Mouse (Mus musculus): Measurements from ENCODE around the gene Adcy1. TPM values are rescaled to one million over a fixed set of nuclear protein-coding genes. Genes with fewer than 3 reads are reported as not detected.

Adcy1 gene
- polyA plus RNA-seq, 1 experiment from 2014 or later: 0.96 TPM

DNA sequence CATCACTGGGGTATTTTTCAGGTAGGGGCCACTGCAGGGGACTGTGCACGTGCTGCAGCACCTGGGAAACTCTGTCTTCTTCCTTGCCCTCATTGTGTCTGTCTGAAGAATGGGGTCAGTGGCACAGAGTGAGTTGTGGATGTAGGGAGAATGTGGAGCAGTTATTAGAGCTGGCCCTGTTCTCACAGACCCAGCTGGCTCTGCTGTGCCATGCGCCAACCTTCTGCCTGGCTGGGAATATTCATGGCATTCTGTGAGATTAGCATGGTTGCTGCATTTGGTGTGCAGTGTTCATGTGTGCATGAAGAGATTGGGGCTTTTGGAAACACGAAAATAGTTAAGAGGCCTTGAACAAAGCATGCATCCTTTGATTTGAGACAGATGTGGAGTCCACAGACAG is 10.3 kb downstream of the Adcy1 start:
- no peak for ATAC-seq
- Histone ChIP-seq H3K4me1 (replicated peaks) (no peaks in the 10 kb centered on the region), H3K9me3 (no peaks in the 10 kb centered on the region), H3K4me2 (replicated peaks) (no peak overlapping the region), H3K9ac (no peak overlapping the region), H3K36me3 (no peaks in the 10 kb centered on the region), H3K27ac (no peak overlapping the region), H3K4me3 (replicated peaks) (no peak overlapping the region), H3K27me3 (replicated peaks) (no peaks in the 10 kb centered on the region)
- 86% methylated on average over 3 of the region's 3 CpGs for WGBS

DNA sequence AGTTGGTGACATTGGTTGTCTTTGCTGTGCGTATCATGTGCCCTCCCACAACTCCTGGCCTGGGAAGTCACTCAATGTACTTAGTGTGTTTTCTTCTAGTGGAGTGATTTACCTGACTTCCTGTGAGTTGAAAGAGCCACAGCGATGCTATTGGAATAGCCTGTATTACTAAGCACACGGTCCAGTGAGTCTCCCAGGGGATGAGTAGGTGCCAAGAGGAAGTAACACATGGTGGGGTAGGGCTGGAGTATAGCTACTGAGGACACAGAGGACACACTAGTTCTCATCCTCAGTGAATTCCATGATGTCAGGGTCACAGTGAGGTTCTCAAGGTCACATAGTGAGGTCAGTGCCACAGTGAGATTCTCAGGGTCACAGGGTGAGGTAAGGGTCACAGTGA is 13.2 kb downstream of the Adcy1 start:
- Histone ChIP-seq H3K27me3 (replicated peaks) (no peaks in the 10 kb centered on the region), H3K9me3 (no peaks in the 10 kb centered on the region), H3K9ac (no peak overlapping the region), H3K4me1 (replicated peaks) (no peaks in the 10 kb centered on the region), H3K27ac (no peak overlapping the region), H3K4me3 (replicated peaks) (no peak overlapping the region), H3K4me2 (replicated peaks) (no peak overlapping the region), H3K36me3 (no peaks in the 10 kb centered on the region)
- 78% methylated on average over 3 of the region's 3 CpGs for WGBS
- ATAC-seq: no peak

DNA sequence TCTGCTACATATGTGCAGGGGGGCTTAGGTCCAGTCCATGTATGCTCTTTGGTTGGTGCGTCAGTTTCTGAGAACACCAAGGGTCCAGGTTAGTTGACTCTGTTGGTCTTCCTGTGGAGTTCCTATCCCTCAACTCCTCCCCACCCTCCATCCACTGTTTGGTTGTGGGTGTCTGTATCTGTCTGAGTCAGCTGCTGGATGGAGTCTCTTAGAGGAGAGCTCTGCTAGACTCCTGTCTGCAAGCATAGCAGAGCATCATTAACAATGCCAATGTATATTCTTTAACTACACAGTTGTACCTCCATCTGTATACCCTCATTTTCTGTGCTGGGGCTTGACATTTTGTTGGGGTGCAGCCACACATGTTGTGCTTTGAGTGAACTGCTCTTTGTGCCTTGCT is 18.6 kb downstream of the Adcy1 start:
- no peak overlapping the region for H3K4me3 ChIP-seq (replicated peaks)
- H3K9me3 ChIP-seq: no peaks in the 10 kb centered on the region
- no peaks in the 10 kb centered on the region for H3K27me3 ChIP-seq (replicated peaks)
- no peak overlapping the region for H3K27ac ChIP-seq
- WGBS: 96% methylated on average over 1 of the region's 1 CpGs
- H3K9ac ChIP-seq: no peak overlapping the region
- no peaks in the 10 kb centered on the region for H3K36me3 ChIP-seq
- no peak for ATAC-seq
- no peak overlapping the region for H3K4me2 ChIP-seq (replicated peaks)
- no peaks in the 10 kb centered on the region for H3K4me1 ChIP-seq (replicated peaks)

DNA sequence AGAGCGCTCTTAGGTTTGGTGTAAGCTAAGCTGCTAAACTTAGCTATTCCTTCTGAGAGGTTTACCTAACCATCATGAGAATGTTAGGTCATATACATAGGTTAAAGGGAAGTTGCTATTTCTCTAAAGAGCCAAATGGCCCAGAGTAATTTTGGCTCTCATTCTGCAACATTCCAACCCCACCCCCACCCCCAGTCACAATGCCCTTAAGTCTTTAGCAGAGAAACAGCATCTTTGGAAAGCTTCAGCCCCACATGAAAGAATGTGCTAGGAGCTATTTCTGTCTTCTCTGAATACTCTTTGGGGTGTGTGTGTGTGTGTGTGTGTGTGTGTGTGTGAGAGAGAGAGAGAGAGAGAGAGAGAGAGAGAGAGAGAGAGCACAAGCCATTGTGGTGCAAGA is 20.6 kb downstream of the Adcy1 start:
- Histone ChIP-seq H3K27ac (no peak overlapping the region), H3K4me1 (replicated peaks) (no peaks in the 10 kb centered on the region), H3K4me3 (replicated peaks) (no peak overlapping the region), H3K4me2 (replicated peaks) (no peak overlapping the region), H3K36me3 (no peaks in the 10 kb centered on the region), H3K9me3 (no peaks in the 10 kb centered on the region), H3K27me3 (replicated peaks) (no peaks in the 10 kb centered on the region), H3K9ac (no peak overlapping the region)
- WGBS: 95% methylated on average over 1 of the region's 1 CpGs
- no peak for ATAC-seq

DNA sequence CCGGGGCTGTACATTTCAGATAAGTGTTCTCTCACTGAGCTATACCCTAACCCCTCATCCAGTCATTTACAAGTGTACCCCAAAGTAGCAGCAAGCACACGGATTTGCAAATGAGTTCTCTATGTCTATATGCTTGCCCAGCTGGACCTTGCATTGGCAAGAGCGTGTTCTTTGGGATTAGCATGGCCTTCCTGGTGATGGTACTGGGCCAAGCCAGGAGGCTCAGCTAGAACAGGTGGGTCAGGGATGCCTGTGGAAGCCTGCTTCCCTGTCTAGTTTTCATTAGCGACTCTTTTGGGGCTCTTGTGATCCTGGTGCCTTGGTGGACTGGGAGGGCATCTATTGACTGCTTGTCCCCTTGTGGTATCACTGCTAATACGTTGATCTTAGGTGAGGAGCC is 21.9 kb downstream of the Adcy1 start:
- ATAC-seq: no peak
- Histone ChIP-seq H3K9ac (no peak overlapping the region), H3K27ac (no peak overlapping the region), H3K4me2 (replicated peaks) (no peak overlapping the region), H3K4me1 (replicated peaks) (no peaks in the 10 kb centered on the region), H3K27me3 (replicated peaks) (no peaks in the 10 kb centered on the region), H3K36me3 (no peaks in the 10 kb centered on the region), H3K4me3 (replicated peaks) (no peak overlapping the region), H3K9me3 (no peaks in the 10 kb centered on the region)
- WGBS: 89% methylated on average over 5 of the region's 5 CpGs

DNA sequence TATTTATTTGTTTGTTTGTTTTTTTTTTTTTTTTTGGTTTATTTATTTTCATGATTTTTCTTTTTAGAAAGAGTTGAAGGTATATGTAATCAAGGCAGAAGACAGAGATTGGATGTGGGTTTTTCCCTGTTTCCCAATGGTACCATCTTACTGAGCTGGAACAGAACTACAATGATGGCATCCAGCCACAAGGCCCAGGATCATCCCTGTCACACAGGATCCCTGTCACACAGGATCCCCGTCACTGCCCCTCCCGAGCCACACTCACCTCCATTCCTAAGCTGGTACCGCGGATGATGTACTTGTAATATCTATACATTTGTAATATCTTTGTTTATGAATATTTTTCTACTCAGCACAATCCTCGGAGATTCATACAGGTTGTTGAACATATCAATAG is 27.8 kb downstream of the Adcy1 start:
- Histone ChIP-seq H3K4me2 (replicated peaks) (no peak overlapping the region), H3K27ac (no peak overlapping the region), H3K27me3 (replicated peaks) (no peaks in the 10 kb centered on the region), H3K4me3 (replicated peaks) (no peak overlapping the region), H3K36me3 (no peaks in the 10 kb centered on the region), H3K9ac (no peak overlapping the region), H3K4me1 (replicated peaks) (no peaks in the 10 kb centered on the region), H3K9me3 (no peaks in the 10 kb centered on the region)
- no peak for ATAC-seq
- 90% methylated on average over 5 of the region's 5 CpGs for WGBS

DNA sequence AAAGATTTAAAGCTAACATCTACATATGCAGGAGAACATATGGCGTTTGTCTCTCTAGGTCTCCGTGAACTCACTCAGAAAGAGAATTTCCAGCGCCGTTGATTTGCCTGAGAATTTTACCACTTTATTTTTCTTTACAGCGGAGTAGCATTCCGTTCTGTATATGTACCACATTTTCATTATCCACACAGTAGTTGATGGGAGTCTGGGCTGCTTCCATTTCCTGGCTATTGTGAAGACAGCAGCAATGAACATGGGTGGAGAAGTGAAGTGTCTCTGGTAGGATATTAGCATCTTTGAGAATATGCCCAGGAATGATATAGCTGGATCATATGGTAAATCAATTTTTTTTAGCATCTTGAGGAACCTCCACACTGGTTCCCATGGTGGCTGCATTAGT is 31.6 kb downstream of the Adcy1 start:
- H3K27ac ChIP-seq: no peak overlapping the region
- H3K9ac ChIP-seq: no peak overlapping the region
- 88% methylated on average over 6 of the region's 6 CpGs for WGBS
- no peaks in the 10 kb centered on the region for H3K9me3 ChIP-seq
- H3K4me1 ChIP-seq (replicated peaks): no peaks in the 10 kb centered on the region
- no peaks in the 10 kb centered on the region for H3K36me3 ChIP-seq
- H3K27me3 ChIP-seq (replicated peaks): no peaks in the 10 kb centered on the region
- ATAC-seq: no peak
- H3K4me3 ChIP-seq (replicated peaks): no peak overlapping the region
- H3K4me2 ChIP-seq (replicated peaks): no peak overlapping the region

DNA sequence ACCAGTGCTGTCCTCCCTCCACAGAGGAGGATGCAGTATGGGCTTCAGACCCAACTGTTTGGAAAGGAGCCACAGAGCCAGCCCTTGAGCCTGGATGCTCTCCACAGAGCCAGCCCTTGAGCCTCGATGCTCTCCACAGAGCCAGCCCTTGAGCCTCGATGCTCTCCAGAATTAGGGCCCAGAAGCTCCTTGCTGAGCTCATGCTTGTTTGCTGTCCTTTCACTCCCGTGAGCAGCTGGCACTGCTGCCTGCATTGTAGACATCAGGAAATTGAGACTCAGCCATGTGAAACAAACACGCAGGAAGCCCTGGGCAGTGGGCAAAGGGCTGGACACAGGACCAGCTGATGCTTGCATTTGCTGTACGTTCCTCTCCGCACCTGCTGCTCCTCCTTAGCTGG is 38.4 kb downstream of the Adcy1 start:
- Histone ChIP-seq H3K27ac (no peak overlapping the region), H3K9me3 (no peaks in the 10 kb centered on the region), H3K9ac (no peak overlapping the region), H3K4me2 (replicated peaks) (no peak overlapping the region), H3K36me3 (no peaks in the 10 kb centered on the region), H3K4me1 (replicated peaks) (no peaks in the 10 kb centered on the region), H3K4me3 (replicated peaks) (no peak overlapping the region), H3K27me3 (replicated peaks) (no peaks in the 10 kb centered on the region)
- WGBS: 76% methylated on average over 6 of the region's 6 CpGs
- no peak for ATAC-seq

DNA sequence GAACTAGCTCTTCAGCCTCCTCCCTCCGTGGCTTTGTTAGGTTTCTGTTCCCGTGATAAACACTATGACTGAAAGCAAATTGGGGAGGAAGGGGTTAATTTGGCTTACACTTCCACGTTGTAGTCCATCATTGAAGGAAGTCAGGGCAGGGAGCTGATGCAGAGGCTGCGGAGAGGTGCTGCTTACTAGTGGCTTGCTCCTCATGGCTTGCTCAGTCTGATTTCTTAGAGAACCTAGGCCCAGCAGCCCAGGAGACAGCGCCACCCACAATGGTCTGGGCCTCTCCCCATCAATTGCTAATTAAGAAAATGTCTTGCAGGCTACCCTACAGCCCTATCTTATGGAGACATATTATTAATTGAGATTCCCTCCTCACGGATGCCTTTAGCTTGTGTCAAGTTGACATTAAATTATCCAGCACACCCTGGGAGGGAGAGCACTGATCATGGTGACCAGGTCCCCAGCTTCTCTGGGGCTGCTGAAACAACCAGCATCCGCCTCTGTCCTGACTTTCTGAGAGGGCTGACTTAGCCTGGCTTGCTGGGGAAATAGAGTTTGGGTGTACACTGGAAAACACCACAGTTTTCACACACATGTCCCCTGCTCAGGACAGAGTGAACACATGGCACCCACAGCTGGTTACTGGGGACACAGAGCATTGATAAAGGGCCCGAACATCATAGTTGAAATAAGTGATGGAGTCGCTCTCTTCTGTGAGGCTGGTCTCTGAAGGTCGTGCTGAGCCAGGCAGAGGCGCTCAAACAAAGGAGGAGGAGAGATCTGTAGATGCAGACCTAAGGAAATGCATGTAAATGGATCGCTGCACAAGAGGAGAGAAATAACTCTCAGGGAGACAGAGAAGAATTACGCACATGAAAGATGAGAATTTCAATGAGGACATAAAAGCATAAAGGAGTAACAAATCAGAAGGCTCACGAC is 39.2 kb downstream of the Adcy1 start:
- Histone ChIP-seq H3K9ac (no peak overlapping the region), H3K27ac (no peak overlapping the region), H3K4me2 (replicated peaks) (no peak overlapping the region), H3K9me3 (no peaks in the 10 kb centered on the region), H3K27me3 (replicated peaks) (no peaks in the 10 kb centered on the region), H3K4me1 (replicated peaks) (no peaks in the 10 kb centered on the region), H3K4me3 (replicated peaks) (no peak overlapping the region), H3K36me3 (no peaks in the 10 kb centered on the region)
- WGBS: 59% methylated on average over 14 of the region's 14 CpGs
- no peak for ATAC-seq

DNA sequence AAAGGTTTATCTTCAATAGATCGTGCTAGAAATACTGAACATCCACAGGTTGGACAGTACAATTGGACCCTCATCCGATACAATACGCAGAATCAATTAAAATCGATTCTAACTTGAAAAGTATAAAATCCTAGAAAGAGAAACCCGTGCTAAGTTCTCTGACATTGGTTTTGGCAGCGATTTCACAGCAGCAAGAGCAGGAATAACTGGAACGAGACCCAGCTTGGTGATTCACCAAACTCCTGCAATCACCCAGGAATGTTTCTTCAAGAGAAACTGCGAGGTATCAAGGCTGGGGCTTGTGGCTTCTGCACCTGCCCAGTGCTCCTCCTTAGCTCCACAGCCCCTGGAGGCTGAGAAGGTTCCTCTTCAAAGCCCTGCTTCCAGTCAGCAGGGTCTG is 42.0 kb downstream of the Adcy1 start:
- no peak for ATAC-seq

DNA sequence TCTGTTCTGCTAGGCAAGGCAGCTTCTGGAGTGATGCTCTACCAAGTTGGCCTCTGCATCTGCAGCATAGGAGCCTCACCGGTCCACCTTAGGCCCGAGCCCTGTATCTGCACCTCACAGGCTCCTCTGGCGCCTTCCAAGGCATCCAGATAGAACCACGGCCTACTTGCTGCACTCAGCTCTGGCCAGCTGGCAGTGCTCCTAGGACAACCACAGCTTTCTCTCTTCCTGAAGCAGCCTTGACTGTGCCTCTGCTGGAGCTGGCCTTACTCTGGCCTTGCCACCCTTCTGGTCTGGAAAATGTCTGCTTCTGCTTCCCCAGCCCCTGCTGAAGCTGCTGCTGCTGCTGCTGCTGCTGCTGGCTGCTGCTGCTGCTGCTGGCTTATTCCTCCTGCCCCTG is 45.8 kb downstream of the Adcy1 start:
- 87% methylated on average over 4 of the region's 4 CpGs for WGBS
- H3K27ac ChIP-seq: no peak overlapping the region
- H3K9ac ChIP-seq: no peak overlapping the region
- no peaks in the 10 kb centered on the region for H3K9me3 ChIP-seq
- H3K27me3 ChIP-seq (replicated peaks): no peaks in the 10 kb centered on the region
- ATAC-seq: no peak
- H3K4me3 ChIP-seq (replicated peaks): no peak overlapping the region
- H3K4me2 ChIP-seq (replicated peaks): no peak overlapping the region
- H3K4me1 ChIP-seq (replicated peaks): no peaks in the 10 kb centered on the region
- H3K36me3 ChIP-seq: no peaks in the 10 kb centered on the region

More for the DNA sequence above, 42.0 kb downstream of the Adcy1 start:
- Histone ChIP-seq H3K36me3 (no peaks in the 10 kb centered on the region), H3K4me1 (replicated peaks) (no peaks in the 10 kb centered on the region), H3K9me3 (no peaks in the 10 kb centered on the region), H3K27me3 (replicated peaks) (no peaks in the 10 kb centered on the region), H3K4me2 (replicated peaks) (no peak overlapping the region), H3K27ac (no peak overlapping the region), H3K4me3 (replicated peaks) (no peak overlapping the region), H3K9ac (no peak overlapping the region)
- 86% methylated on average over 8 of the region's 8 CpGs for WGBS

DNA sequence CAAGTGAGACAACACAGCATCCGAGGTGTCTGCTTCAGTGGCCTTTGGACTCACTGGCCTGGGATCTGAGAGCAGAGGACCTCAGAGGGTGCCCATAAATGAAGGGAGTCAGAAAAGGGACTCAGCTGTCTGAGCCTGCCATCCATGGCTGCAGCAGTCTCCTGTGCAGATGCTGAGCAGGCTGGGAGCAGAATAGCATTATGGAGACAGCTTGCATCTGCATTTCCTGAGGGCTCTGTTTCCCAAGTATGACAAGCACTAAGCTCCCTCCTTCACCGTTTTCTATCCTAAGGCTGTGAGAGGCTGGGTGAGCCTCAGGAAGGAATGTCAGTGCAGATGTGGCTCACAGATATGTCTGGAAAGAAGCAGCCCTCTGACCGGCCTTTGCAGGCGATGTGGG is 49.8 kb downstream of the Adcy1 start:
- Histone ChIP-seq H3K4me1 (replicated peaks) (no peaks in the 10 kb centered on the region), H3K27me3 (replicated peaks) (no peaks in the 10 kb centered on the region), H3K9ac (no peak overlapping the region), H3K36me3 (no peaks in the 10 kb centered on the region), H3K4me3 (replicated peaks) (no peak overlapping the region), H3K4me2 (replicated peaks) (no peak overlapping the region), H3K9me3 (no peaks in the 10 kb centered on the region), H3K27ac (no peak overlapping the region)
- WGBS: 65% methylated on average over 4 of the region's 4 CpGs
- no peak for ATAC-seq

DNA sequence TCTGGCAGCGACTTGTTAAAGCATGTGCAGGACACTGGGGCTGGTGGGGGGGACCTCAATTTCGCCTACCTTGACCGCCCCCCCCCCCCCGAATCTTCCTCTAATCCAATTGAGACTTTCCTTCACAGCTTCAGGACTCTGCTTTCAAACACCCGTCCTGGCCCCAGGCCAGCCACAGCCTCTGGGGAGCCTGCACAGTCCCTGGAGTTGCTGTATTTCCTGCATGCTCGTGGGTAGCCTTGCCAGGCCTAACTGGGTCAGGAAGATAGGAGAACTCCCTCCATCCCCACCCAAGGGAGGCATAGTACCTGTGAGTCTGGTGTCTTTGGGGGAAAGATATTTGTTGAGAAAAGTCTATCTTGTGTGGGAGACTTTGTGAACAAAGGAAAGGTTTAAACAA is 50.4 kb downstream of the Adcy1 start:
- H3K27me3 ChIP-seq (replicated peaks): no peaks in the 10 kb centered on the region
- 0 out of 2 replicates have a peak, but pooled peaks have one; percentile 53 for ATAC-seq
- H3K4me1 ChIP-seq (replicated peaks): no peaks in the 10 kb centered on the region

More for the DNA sequence above, 50.4 kb downstream of the Adcy1 start:
- no peak overlapping the region for H3K9ac ChIP-seq
- no peak overlapping the region for H3K27ac ChIP-seq
- no peaks in the 10 kb centered on the region for H3K9me3 ChIP-seq
- WGBS: 49% methylated on average over 6 of the region's 6 CpGs
- no peak overlapping the region for H3K4me3 ChIP-seq (replicated peaks)
- H3K4me2 ChIP-seq (replicated peaks): no peak overlapping the region
- no peaks in the 10 kb centered on the region for H3K36me3 ChIP-seq
